Mouse (Mus musculus) forelimb bud, embryonic 11.5 days (tissue): ENCODE measurements around the gene Gpr65.

ENCODE experiments used
- DNase-seq: peaks from one replicate; pipeline ENCODE4 v3.0.0-alpha.2; 2012; ENCODE audit warnings: low read depth, low spot score

The Gpr65 gene

GRCm38 (mm10) chr12:98282776-98283486, 14.5 kb downstream of the Gpr65 start:
- no peak for DNase-seq

- no peak for DNase-seq
These were observed 15.0 kb downstream of the Gpr65 start for GRCm38 (mm10) chr12:98283487-98283860.

DNA sequence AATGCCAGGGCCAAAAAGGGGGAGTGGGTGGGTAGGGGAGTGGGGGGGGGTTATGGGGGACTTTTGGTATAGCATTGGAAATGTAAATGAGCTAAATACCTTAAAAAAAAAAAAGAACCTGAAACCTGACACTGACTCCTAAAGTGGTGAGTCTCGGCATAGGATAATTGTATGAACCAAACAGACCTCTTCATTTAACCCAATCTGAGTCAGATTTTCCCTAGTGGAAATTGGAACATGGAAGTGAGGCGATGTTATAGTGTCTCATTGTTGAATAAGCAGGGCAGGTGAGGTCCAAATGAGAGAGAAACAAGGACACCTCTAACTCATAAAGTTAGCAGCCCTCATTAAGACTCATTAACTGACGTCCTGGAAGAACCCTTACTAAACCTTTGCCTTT, 16.0 kb downstream of the Gpr65 start:
- no peak for DNase-seq

GRCm38 (mm10) chr12:98290475-98290874, 22.0 kb downstream of the Gpr65 start:
- DNase-seq, result no peak

GRCm38 (mm10) chr12:98292278-98292677, 23.8 kb downstream of the Gpr65 start:
- DNase-seq, result no peak

- DNase-seq, result no peak
These were observed 25.8 kb downstream of the Gpr65 start for GRCm38 (mm10) chr12:98294241-98294640.

GRCm38 (mm10) chr12:98301980-98302379, 33.5 kb downstream of the Gpr65 start:
- DNase-seq, result no peak

DNA sequence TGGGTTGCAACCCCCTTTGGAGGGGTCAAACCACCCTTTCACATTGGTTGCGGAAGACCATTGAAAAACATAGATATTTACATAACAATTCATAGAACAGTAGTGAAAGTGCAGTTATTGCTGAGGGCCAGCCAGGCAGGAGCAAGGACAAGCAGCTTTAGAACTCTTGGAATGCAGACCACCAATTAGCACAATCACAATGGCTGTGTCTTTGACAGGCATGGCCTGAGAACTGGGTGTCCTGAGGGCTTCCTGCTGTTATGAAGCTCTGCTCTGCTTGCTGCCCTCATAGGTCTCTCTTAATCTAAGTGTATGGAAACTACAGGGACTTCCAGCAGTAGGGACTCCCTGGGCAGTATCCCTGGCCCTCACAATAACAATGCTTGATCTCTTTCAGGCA, 34.6 kb downstream of the Gpr65 start:
- no peak for DNase-seq

DNA sequence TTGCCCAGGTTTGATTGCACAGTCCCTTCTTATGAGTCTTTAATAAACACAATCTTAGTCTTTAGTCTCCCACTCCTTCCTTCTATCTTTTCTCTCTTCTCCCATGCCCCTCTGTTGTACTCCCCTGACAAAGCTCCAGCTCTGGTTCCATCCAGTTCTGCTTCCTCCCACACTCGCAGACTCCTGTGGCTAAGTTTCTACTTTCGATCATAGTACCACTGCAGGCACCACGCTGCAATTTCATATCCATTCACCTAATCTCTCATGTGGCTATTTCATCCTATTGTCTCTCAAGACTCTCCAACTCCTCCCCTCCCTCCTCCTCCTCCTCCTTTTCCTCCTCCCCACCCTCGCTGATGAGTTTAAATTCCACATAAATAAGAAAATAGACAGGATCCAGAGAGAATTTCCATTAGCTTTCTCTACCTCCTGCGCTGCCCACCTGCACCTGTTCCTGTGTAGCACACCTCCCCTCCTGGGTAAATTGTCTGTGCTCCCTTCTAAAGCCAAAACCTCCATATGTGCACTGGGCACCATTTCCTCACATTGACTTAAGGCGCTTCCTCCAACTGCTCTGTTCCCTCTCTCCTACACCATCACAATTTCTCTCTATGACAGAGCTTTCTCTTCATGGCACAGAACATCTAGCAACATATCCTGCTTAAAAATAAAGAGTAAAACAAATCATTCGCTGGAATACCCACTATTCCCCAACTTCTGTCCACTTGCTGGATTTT, 38.9 kb downstream of the Gpr65 start:
- no peak for DNase-seq

DNA sequence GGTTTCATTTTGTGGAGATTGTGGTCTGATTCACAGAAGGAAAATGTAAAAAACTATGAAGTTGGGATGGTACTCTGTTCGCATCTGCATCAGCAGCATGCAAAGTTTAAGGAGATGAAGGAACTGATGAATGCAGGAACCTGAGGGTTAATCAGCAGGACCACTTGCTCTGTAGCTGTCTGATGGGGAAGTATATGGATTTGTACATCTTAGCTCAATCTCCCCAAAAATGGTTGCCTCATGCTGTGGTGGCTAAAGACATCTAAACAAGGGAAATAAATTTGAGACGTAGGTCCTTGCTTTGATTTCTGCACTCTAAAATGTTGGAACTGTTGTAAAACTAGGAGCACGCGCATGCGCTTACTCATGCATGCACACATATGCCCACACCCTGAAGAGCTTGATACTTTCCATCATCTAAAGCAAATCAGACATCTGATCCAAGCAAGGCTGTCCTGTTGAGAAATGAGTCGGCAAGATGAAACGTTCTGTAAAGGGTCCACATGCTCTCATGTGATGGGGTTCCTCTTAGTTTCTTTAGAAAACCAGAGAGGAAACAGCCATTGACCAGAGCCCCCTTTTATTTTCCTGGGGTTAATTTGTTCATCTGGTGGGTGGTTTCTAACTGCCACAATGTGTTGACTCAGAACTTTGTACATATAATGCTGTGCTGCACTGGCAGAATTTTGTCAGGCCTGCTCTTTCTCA, 43.1 kb downstream of the Gpr65 start:
- no peak for DNase-seq

- DNase-seq, result no peak
These were observed 47.5 kb downstream of the Gpr65 start for GRCm38 (mm10) chr12:98315924-98316323.

GRCm38 (mm10) chr12:98317718-98318340, 49.4 kb downstream of the Gpr65 start:
- no peak for DNase-seq

DNA sequence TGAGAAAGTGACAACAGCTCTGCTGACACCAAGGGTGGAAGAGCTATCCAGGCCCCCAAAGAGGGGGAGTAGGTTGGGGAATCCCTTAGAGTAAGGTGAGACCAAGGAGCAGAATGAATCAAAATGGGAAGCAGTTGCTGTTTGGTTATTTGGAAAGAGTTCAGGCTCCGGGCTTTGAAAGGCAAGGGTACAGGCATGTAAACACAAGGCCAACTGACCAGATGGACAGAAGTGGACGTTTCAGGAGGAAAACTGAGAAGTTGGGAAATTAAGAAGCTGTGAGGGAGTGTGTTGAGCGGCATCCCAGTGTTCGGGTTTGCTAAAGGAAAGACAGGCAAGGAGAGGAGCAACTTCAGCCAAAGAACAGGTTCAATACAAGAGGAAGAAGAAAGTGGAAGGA, 54.0 kb downstream of the Gpr65 start:
- no peak for DNase-seq

GRCm38 (mm10) chr12:98324170-98324569, 55.7 kb downstream of the Gpr65 start:
- DNase-seq, result peak; percentile 41
